Mouse (Mus musculus): Measurements from ENCODE around the gene Ankrd11.
A peak's percentile ranks its signal among the peaks of the same experiment; 100 is the strongest.

Gene Ankrd11

DNA sequence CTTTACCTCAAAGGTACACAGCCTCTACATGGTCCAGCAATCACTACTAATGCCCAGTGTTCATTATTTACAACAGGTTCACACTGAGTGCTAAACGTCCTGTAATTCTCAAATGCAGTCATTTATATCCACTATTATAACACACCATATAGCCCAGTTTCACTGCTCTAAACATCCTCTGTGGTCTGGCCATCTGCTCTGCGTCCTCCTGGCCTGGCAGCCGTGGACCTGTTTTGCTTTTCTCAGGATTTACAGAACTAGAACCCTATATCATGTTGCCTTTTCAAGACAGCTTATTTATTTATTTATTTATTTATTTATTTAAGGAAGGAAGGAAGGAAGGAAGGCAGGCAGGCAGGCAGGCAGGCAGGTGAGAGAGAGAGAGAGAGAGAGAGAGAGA, 114.2 kb downstream of the Ankrd11 start:
- DNase-seq (ENCODE audit: low spot score in 2 of 2), result no peak

DNA sequence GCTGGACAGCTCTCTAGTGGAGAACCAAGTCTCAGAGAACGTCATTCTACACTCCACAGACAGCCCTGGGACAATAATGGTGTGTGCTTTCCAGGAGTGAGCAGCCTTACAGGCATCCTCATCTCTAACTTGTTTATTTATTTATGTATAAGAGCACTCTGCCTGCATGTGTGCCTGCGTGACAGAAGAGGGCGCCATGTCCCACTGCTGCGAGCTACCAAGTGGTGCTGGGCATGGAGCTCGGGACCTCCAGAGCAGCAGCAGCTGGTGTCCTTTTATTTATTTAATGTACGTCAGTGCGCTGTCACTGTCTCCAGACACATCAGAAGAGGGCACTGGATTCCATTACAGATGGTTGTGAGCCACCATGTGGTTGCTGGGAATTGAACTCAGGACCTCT, 115.3 kb downstream of the Ankrd11 start:
- DNase-seq (ENCODE audit: low spot score in 2 of 2), result no peak

DNA sequence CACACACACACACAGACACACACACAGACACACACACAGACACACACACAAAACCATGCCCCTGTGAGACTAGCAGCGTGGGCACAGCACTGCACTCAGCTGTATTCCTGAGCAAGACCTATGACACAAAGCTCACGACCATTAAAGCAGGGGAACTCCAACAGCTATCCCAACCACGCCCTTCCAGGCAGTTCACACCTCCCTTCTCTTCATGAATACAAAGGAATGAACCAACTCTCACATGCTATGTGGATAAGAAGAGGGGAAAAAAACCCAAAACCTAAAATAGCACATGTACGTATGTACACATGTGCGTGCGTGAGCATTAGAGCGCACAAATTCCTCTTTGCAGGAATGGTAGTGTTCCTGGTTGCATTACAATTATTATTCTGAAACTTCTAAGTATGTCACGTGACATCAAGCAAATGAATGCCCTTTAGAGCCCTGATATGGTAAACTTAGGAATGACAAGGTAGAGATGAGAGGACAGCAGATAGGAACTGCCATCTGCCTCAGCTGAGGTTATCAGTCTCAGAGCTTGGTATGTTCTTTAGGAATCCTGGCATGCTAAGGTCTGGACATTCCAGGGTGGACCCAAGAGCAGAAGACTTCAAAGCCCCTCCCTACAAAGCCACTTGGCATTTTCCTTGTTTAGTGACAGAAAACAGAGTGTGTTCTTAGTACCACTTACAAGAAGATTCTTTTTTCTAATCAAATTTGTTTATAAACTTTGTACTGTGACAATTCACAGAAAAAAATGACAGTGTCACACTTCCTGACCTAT, 115.9 kb downstream of the Ankrd11 start:
- DNase-seq (ENCODE audit: low spot score in 2 of 2), result no peak

DNA sequence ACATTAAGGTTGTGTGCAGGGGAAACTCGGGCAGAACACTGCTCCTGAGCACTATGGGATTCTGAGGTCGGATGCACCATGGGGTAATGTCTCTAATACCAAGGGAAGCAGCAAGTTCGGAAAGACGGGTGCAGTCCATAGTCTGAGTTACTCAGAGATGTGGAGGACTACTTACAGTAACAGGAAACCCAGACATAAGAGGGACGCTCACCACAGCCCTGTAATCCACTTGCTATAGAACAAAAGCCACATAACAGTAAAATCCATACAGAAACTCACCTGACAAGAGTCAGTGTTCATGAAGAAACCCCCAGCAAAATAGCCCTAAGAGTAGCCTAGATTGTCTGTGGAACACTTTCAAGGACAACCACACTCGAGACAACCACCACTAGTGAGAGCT, 118.0 kb downstream of the Ankrd11 start:
- DNase-seq (ENCODE audit: low spot score in 2 of 2), result no peak

DNA sequence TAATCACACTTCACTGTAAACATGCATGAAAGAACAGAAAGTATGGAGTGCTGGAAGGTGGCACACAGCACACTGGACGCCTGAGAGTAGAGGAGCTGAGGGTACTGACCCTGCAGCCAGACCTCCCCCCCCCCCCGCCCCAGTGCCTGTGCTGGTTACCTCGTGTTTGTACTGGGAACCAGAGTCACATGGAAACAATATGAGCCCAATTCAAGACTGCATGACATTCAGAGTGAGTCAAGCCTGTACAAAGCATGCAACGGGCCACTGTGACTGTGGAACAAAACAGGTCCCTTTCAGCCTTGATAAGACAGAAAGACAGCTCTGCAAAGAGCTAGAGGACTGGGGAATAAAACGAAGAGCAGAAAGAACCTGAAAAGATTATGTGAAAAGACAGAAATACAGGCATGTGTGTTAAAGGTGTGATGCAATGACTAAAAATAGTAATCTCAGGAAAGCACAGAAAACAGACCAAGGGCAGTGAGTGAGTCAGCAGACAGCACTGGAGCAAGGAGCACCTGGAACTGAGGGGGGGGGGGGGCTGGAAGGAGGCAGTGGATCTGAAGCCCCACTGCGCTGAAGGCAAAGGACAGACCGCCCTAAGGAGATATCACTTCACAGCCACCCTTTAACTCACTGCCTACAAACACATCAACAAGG, 118.5 kb downstream of the Ankrd11 start:
- no peak for DNase-seq (ENCODE audit: low spot score in 2 of 2)

DNA sequence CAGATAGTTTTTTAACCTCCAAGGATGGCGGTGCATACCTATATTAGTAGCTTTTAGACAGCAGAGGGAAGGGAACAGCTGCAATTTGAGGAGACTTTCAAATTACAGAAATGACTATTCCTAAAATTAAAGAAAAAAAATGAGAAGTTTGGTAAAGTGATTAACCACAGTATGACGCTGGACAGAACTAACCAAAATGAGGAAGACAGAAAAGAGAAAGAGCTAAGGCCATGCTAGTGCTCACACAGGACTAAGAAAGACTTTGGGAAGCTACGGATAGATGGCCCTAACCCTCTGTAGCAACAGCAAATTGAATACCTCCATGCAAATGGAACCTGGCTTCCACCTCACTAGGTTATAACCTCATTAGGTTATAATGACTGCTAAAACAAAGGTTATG, 119.1 kb downstream of the Ankrd11 start:
- DNase-seq (ENCODE audit: low spot score in 2 of 2), result no peak

DNA sequence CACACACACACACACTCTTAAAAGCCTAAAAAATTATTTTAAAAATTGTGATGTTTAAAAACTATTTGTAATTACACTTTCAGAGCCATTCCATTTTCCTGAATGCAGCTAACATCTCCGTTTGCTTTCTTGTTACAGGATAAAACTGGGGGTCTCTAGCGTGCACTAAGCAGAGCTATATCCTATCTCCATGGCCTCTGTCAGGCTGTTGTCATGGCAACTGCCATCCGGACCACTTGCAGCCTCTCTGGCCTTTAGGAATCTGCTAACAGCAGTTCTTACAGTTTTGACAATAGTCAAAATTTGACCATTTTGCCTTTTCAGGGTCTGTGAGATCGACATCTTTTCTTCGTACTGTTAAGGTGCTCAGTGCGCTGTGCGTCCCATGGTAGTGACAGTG, 121.2 kb downstream of the Ankrd11 start:
- no peak for DNase-seq (ENCODE audit: low spot score in 2 of 2)

DNA sequence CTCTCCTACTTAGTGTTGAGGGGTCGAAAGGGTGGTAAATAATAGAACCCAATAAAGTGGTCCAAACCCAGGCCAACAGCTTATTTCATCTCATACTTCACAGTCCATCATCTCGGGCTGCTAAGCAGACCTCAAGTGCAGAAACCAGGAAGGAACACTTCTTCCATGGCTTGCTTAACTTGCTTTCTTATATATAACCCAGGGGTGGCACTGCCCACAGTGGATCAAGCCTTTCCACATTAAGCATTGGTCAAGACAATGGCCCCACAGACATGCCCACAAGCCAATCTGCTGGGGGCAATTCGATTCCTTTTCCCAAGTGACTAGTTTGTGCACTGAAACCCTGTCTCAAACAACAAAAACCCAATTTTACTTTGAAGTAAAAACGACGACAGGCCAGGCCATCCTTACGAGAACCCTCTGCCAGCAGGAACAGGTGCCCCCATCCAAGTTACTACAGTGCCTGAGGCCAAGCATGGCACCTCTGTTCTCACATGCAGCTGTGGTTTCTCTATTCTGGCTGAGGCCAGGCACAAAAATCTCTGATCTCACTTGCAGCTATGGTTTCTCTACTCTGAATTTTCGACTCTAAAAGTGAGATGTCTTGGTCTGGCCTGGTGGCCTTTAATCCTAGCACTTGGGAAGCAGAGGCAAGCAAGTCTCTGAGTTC, 123.5 kb downstream of the Ankrd11 start:
- no peak for DNase-seq (ENCODE audit: low spot score in 2 of 2)

DNA sequence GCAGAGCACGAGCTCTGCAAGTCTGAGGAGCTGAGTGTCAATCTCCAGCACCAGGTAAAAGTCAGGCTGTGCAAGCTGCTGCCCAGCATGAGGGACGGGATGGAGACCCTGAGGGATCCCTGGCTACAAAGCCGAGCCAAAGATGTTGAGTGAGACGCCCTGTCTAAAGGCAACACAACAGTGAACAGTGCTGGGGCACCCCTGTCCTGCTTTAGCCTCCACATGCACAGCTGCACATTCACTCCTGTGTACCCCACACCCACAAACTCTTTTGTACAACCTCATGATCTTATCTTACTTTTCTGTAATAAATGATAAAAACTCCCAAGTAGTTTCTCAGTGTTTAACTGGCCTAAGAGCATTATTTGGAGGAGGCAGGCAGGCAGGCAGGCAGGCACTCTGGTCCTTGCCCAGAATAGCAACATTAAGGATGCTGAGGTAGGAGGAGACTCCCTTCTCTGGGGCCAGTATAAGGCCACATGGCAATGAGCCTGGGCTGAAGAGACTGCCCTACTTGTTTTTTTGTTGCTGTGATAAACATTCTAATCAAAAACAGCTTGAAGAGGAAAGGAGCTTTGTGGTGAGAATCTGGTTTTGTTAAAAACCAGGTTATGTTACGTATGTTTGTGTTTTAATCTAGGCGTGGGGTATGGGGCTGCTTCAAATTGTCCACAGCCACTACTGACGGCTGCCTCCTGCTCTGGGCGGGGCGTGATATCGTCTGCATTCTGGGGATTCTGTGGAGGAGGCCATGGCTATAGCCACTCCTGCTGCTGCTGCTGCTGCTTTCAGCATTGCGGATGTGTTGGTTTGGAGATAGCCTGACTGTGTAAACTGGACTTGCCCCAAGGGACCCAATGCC, 124.3 kb downstream of the Ankrd11 start:
- DNase-seq (ENCODE audit: low spot score in 2 of 2), result no peak

DNA sequence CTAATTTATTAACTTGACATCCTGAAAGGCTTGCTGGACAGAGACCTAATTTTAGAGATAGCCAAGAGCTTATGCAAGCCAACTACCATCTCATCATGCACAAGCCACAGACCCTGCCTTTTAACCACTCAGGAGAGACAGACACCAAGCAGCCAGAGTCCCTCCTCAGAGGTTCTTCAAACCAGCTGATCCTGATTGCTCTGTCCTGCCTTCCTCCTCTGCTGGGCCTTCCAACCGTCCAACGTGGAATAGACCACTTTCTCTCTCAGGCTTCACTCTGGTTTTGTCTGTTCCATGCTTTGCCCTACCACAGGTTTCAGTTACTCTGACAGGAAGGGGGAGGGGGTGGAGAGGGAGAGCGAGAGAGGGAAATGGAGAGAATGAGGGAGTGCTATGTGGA, 125.3 kb downstream of the Ankrd11 start:
- DNase-seq (ENCODE audit: low spot score in 2 of 2), result no peak

DNA sequence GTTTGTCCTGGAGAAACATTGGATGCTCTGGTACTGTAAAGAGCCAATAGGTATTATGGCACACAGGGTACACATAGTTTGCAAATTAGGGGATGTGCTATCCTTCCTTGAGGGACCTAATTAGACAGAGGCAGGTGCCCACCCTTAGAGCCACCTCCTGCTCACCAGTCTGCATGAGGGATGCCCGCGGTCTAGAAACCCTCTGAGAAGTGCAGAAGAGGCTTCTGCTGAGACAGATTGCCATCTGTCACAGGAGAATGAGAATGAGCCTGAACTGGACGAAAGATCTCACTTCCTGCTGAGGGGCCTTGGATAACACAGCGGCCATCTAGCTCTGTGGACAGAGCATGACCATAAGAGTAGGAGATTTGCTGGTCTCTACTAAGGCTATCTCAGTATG, 129.2 kb downstream of the Ankrd11 start:
- no peak for DNase-seq (ENCODE audit: low spot score in 2 of 2)

DNA sequence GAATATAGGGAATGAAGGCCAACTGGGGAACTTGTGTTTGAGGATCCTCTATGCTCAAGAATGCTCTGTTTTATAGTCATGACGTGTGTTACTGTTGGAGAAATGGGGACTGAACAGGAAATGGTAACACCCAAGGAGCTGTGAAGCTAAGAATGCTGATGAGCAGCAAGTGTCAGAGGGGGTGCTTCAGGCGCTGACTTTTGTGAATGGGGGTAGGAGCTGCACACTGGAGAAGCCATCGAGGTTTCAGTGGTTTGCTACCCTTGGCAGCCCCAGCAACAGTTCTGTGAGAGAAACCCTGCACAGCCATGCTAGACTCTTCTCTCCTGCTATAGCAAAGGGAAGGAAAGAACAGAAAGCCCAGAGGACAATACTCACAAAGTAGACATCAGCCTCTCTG, 129.9 kb downstream of the Ankrd11 start:
- DNase-seq (ENCODE audit: low spot score in 2 of 2), result no peak

DNA sequence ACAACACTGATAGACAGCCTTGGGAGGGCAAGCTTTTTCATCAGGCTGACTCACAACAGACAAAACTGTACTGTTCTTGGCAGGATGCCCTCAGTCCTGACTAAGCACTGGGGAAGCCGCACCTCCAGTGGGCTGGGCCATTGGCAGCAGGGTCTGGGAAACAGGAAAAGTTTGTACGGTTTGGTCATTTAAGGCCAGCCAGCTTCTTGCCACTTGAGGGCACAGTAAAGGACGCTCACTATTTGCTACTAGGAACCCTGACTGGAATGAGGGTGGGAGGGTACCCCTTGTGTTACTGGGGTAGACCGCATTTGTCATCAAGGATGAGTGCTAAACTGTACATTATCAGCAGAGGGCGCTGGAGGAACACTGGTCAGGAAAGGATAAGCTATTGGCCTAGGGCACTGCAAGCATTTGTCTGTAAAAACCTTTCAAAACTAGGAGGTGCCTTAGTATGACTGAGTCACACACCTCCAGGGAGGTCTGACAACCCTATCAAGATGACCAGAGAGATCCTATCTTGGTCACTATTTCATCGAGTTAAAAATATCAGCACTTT, 135.5 kb downstream of the Ankrd11 start:
- DNase-seq (ENCODE audit: low spot score in 2 of 2), result peak; percentile 65 to 85

DNA sequence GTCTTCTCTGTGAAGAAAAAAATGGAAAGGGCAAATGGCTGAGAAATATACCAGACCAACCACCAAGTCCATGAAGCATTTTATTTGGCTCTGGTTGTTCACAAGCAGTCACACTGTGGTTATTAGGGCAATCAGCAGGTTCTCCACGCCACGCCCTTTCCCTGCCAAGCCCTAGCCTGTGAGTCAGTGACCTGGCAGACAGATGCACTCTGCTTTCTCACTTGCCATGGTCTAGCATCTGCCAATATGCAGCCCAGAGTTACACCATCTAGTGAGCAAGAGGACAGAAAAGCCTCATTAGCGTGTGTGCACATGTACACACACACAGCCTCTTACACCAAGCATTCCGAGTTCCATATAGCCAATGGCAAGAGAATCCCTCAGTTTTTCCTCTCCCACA, 136.7 kb downstream of the Ankrd11 start:
- DNase-seq (ENCODE audit: low spot score in 2 of 2), result no peak

DNA sequence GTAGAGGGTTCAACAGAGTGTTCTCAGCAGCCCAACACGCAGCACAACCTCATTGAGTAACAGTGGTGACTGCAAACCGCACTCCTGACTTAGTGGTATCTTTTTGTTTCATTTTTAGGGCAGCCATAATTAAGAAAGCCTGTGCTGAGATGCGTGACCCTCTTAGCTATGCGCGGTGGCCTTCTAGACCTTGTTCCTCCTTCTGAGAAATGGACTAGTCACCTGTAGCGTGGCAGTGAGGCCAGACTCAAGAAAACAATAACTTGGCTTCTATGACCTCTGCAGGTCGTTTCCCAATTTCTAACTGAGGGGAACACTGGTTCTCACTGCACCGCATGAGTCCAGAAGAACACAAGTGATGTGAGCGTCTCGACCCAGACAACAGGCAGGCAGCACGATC, 137.6 kb downstream of the Ankrd11 start:
- DNase-seq (ENCODE audit: low spot score in 2 of 2), result no peak

DNA sequence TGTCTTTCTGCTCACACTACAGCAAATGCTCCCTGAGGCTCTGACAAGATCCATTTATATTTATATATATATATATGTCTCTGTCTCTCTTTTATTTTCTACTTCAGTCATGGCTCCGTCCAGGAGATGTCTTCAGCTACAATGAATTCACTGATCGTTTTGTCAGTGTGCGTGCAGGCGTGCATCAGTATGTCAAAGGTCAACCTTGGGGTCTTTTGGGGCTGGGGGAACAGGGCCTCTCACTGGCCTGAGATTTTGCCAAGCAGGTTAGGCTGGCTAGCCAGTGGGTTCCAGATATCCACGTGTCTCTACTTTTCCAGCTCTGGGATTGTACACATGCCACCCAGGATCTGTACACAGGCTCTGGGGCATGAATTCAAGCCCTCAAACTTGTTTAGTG, 139.1 kb downstream of the Ankrd11 start:
- no peak for DNase-seq (ENCODE audit: low spot score in 2 of 2)

DNA sequence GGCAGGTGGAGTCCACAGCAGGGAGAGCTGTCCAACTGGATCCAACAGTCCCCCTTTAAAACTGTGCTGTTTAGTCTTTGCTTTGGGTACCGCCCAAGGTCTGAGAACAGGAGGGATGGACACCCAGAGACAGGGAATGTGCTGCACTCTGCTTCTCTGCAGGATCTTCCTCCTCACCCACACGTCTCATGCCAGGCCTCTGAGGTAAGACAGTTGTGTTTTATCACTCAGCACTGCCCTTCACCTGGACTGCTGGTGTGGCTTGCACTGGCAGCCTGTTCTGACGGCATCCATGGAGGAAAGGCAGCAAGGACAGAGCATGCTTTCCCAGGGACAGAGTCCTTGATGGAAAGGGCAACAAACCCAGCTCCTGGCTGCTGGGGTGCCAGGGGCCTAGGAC, 139.5 kb downstream of the Ankrd11 start:
- no peak for DNase-seq (ENCODE audit: low spot score in 2 of 2)

DNA sequence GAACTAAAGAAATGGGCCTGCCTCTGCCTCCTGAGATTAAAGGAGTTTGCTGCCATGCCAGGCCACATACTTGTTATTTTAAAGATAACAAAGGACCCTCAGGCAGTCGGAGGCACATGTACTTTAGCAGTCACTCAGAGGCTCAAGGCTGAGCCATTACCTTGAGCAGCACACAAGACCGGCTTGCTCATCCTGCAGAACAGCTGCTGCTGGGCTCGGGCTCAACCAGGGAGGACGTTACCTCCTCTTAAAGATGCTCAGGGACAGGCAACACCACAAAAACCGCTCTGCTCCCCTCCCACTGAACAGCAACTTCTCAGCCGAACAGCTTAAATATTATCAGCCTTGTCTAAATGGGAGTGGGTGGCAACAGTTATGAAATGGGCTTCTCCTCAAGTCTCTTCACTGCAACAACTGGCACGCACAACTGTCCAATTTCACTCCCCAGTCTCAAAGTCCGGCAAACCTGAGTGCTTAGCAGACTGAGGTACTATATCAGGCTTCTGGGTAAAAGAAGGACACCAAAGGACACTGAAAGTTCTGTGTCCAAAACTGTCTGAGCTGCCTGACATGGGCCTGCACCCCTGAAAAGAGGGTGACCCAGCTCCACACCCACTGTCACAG, 140.1 kb downstream of the Ankrd11 start:
- DNase-seq (ENCODE audit: low spot score in 2 of 2), result no peak

DNA sequence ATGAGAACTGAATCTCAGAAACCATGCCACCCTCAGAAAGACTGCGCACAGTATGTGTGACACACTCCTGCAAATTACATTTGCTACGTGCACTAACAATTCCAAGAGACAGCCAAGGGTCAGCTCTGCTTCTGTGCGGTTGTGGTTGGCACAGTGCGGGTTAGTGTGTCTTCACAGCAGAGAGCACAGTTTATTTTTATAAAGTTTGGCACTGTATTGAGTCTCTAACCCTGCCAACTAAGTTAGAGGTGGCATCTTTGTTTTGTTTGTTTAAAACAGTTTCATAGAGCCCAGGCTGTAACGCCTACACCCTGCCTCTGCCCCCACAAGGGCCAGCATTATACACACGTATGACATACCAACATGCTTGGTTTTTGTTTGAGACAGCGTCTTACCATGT, 140.6 kb downstream of the Ankrd11 start:
- DNase-seq (ENCODE audit: low spot score in 2 of 2), result no peak

DNA sequence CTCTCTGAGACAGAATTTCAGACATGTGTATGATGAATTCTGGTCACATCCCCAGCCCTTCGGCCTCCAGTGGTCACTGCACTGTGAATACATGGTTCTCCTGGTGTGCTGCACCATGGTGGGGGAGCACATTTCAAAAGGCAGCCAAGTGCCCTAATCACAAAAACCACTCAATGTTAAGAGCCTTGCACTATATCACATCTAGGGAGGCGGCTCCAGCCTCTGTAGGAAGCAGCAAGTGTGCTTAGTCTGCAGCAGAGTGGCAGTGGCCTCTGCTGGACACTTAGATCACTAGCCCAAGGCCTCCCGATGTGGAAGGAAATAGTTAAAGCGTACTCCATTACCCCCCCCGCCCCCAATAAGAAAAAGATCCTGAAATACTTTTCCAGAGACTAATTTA, 143.0 kb downstream of the Ankrd11 start:
- no peak for DNase-seq (ENCODE audit: low spot score in 2 of 2)

DNA sequence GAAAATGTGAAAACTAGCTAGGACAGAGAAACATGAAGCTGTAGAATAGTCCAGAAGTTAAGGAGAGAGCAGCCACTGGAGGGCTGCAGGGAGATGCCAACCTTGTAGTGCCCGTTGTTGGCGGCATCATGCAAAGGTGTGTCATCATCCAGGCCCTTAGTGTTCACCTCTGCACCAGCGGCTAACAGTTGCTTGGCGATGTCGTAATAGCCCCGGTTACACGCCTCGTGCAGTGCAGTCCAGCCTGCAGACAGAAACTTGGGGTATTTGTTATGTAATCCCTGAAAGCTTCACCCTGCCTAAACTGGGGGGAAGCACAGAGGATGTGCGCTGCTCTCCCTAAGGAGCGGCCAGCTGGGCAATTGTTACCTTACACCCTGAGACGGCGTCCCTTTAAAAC, 143.6 kb downstream of the Ankrd11 start:
- DNase-seq (ENCODE audit: low spot score in 2 of 2), result no peak
